Mouse (Mus musculus) lung, embryonic 16.5 days (tissue): Measurements from ENCODE around the gene Cnot3. TPM values are rescaled to one million over a fixed set of nuclear protein-coding genes. Genes with fewer than 3 reads are reported as not detected.
"Not testable (repeated sequence)": the region's sequence is repeated elsewhere in the genome, so short reads cannot be mapped to it uniquely, and the experiment has no call there.

ENCODE experiments used
- ATAC-seq: fragments of 200-750 bp; cut with Nextera tagmentation; 2 replicates; pipeline ENCODE4 v1.8.0; 2017; ENCODE audit warnings: low read depth, mild to moderate bottlenecking, moderate library complexity
- H3K27ac ChIP-seq: fragments of 300-500 bp; sonication (generic); 2 replicates; pipeline ENCODE4 v1.5.1; 2014; ENCODE audit warnings: mild to moderate bottlenecking, control low read depth, low read length
- H3K27me3 ChIP-seq: fragments of 300-500 bp; sonication (generic); 2 replicates; pipeline ENCODE4 v1.6.1; 2014; ENCODE audit warnings: low read depth, low read length, mixed read lengths; ENCODE audit not compliant: control insufficient read depth, insufficient read depth
- H3K36me3 ChIP-seq: fragments of 300-500 bp; sonication (generic); 2 replicates; pipeline ENCODE4 v1.6.1; 2014; ENCODE audit warnings: low read length; ENCODE audit not compliant: control insufficient read depth, insufficient read depth
- H3K4me1 ChIP-seq: fragments of 300-500 bp; sonication (generic); replicated peaks from 2 replicates; pipeline ENCODE4 v1.6.1; 2014; ENCODE audit warnings: low read length, mixed read lengths; ENCODE audit not compliant: control insufficient read depth, insufficient read depth
- H3K4me2 ChIP-seq: fragments of 300-500 bp; sonication (generic); 2 replicates; pipeline ENCODE4 v1.6.1; 2014; ENCODE audit warnings: low read depth, low read length, control low read depth
- H3K4me3 ChIP-seq: fragments of 300-500 bp; sonication (generic); 2 replicates; pipeline ENCODE4 v1.5.1; 2014; ENCODE audit warnings: mild to moderate bottlenecking, low read length, control low read depth
- H3K9ac ChIP-seq: fragments of 300-500 bp; sonication (generic); 2 replicates; pipeline ENCODE4 v1.6.1; 2014; ENCODE audit warnings: low read length, control low read depth
- H3K9me3 ChIP-seq: fragments of 300-500 bp; sonication (generic); 2 replicates; pipeline ENCODE4 v1.6.1; 2016; ENCODE audit warnings: low read length; ENCODE audit not compliant: control insufficient read depth
- WGBS: fragments of 180-500 bp; shearing (Covaris S2); extraction: QIAGEN DNeasy Blood & Tissue Kit; methylation state at CpG from one replicate; pipeline ENCODE4 v1.1.7; 2014; 5-methylcytosine and 5-hydroxymethylcytosine counted together
- polyA plus RNA-seq: library from polyadenylated mRNA; unstranded; fragments of >200 nt; fragmentation: Nextera tagmentation; extraction: Ambion mirVana; gene quantifications from 2 replicates; pipeline ENCODE4 v1.2.1, GENCODE M21; 2015

Gene Cnot3
- polyA plus RNA-seq, 1 experiment from 2014 or later: 66.3 TPM

- Histone ChIP-seq H3K36me3 (peaks cover 33% of the 10 kb centered on the region), H3K4me1 (peaks cover 17% of the 10 kb centered on the region), H3K9me3 (no peaks in the 10 kb centered on the region), H3K27ac (peak overlapping the region; percentile 94), H3K4me3 (peak overlapping the region; percentile 66), H3K4me2 (peak overlapping the region; percentile 92), H3K9ac (peak overlapping the region; percentile 72), H3K27me3 (no peaks in the 10 kb centered on the region)
- peak; percentile 35 for ATAC-seq
- WGBS: under 1% methylated on average over 20 of the region's 20 CpGs
These were observed 59.4 kb downstream of the Cnot3 start for GRCm38 (mm10) chr7:3704475-3704874.

- Histone ChIP-seq H3K9ac (peak overlapping the region; percentile 72), H3K4me1 (peaks cover 17% of the 10 kb centered on the region), H3K36me3 (peaks cover 25% of the 10 kb centered on the region), H3K4me3 (peak overlapping the region; percentile 66), H3K4me2 (peak overlapping the region; percentile 92), H3K27ac (0 out of 2 replicates have a peak overlapping the region, but pooled peaks have one; percentile 27)
- not testable (repeated sequence) for ATAC-seq, H3K27me3 ChIP-seq, H3K9me3 ChIP-seq
- WGBS: 1% methylated on average over 6 of the region's 7 CpGs
These were observed 60.4 kb downstream of the Cnot3 start for GRCm38 (mm10) chr7:3705461-3705860.

GRCm38 (mm10) chr7:3705911-3706310, 60.8 kb downstream of the Cnot3 start:
- Histone ChIP-seq H3K36me3 (peaks cover 25% of the 10 kb centered on the region), H3K9me3 (no peaks in the 10 kb centered on the region), H3K4me1 (peaks cover 17% of the 10 kb centered on the region), H3K27ac (no peak overlapping the region; the same call in 1 of the 2 replicates), H3K27me3 (no peaks in the 10 kb centered on the region), H3K9ac (peak overlapping the region; percentile 72), H3K4me2 (peak overlapping the region; percentile 92), H3K4me3 (peak overlapping the region; percentile 66)
- no peak for ATAC-seq
- WGBS: 20% methylated on average over 6 of the region's 6 CpGs

- peaks cover 17% of the 10 kb centered on the region for H3K4me1 ChIP-seq
- H3K36me3 ChIP-seq: peaks cover 25% of the 10 kb centered on the region
- peak overlapping the region; percentile 66 for H3K4me3 ChIP-seq
- ATAC-seq: no peak
- H3K4me2 ChIP-seq: peak overlapping the region; percentile 92
- H3K9me3 ChIP-seq: no peaks in the 10 kb centered on the region
- 40% methylated on average over 11 of the region's 11 CpGs for WGBS
- H3K27ac ChIP-seq: no peak overlapping the region; the same call in 1 of the 2 replicates
- no peaks in the 10 kb centered on the region for H3K27me3 ChIP-seq
- H3K9ac ChIP-seq: peak overlapping the region; percentile 72
These were observed 61.4 kb downstream of the Cnot3 start for GRCm38 (mm10) chr7:3706343-3706934.

- H3K4me1 ChIP-seq: peaks cover 17% of the 10 kb centered on the region
- ATAC-seq: no peak
- H3K9me3 ChIP-seq: no peaks in the 10 kb centered on the region
- H3K27ac ChIP-seq: no peak overlapping the region; the same call in 1 of the 2 replicates
- H3K9ac ChIP-seq: no peak overlapping the region; the same call in 1 of the 2 replicates
- no peaks in the 10 kb centered on the region for H3K27me3 ChIP-seq
- 50% methylated on average over 4 of the region's 4 CpGs for WGBS
- H3K36me3 ChIP-seq: peaks cover 25% of the 10 kb centered on the region
- H3K4me3 ChIP-seq: no peak overlapping the region
- H3K4me2 ChIP-seq: no peak overlapping the region
These were observed 62.0 kb downstream of the Cnot3 start for GRCm38 (mm10) chr7:3707027-3707426.

- peaks cover 25% of the 10 kb centered on the region for H3K36me3 ChIP-seq
- peaks cover 17% of the 10 kb centered on the region for H3K4me1 ChIP-seq
- H3K9ac ChIP-seq: no peak overlapping the region
- ATAC-seq: no peak
- WGBS: 28% methylated on average over 7 of the region's 7 CpGs
- H3K9me3 ChIP-seq: no peaks in the 10 kb centered on the region
- H3K27me3 ChIP-seq: no peaks in the 10 kb centered on the region
- no peak overlapping the region for H3K4me3 ChIP-seq
- no peak overlapping the region for H3K4me2 ChIP-seq
- no peak overlapping the region for H3K27ac ChIP-seq
These were observed 62.7 kb downstream of the Cnot3 start for GRCm38 (mm10) chr7:3707568-3708413.

- Histone ChIP-seq H3K4me1 (peaks cover 17% of the 10 kb centered on the region), H3K36me3 (peaks cover 25% of the 10 kb centered on the region)
- not testable (repeated sequence) for H3K4me3 ChIP-seq, H3K27me3 ChIP-seq, H3K9me3 ChIP-seq, H3K27ac ChIP-seq, H3K9ac ChIP-seq, ATAC-seq, H3K4me2 ChIP-seq
- 33% methylated on average over 5 of the region's 5 CpGs for WGBS
These were observed 63.4 kb downstream of the Cnot3 start for GRCm38 (mm10) chr7:3708447-3708980.

GRCm38 (mm10) chr7:3709000-3709399, 63.9 kb downstream of the Cnot3 start:
- H3K9me3 ChIP-seq: no peaks in the 10 kb centered on the region

More at GRCm38 (mm10) chr7:3709000-3709399, 63.9 kb downstream of the Cnot3 start:
- peaks cover 17% of the 10 kb centered on the region for H3K4me1 ChIP-seq
- H3K9ac ChIP-seq: no peak overlapping the region
- no peak for ATAC-seq
- no peak overlapping the region for H3K4me3 ChIP-seq
- H3K4me2 ChIP-seq: no peak overlapping the region
- no peaks in the 10 kb centered on the region for H3K27me3 ChIP-seq
- H3K36me3 ChIP-seq: peaks cover 25% of the 10 kb centered on the region
- no peak overlapping the region for H3K27ac ChIP-seq
- WGBS: 48% methylated on average over 1 of the region's 1 CpGs
